8 mouse cellular contexts compared by ENCODE assay signal in the genomic region with DNA sequence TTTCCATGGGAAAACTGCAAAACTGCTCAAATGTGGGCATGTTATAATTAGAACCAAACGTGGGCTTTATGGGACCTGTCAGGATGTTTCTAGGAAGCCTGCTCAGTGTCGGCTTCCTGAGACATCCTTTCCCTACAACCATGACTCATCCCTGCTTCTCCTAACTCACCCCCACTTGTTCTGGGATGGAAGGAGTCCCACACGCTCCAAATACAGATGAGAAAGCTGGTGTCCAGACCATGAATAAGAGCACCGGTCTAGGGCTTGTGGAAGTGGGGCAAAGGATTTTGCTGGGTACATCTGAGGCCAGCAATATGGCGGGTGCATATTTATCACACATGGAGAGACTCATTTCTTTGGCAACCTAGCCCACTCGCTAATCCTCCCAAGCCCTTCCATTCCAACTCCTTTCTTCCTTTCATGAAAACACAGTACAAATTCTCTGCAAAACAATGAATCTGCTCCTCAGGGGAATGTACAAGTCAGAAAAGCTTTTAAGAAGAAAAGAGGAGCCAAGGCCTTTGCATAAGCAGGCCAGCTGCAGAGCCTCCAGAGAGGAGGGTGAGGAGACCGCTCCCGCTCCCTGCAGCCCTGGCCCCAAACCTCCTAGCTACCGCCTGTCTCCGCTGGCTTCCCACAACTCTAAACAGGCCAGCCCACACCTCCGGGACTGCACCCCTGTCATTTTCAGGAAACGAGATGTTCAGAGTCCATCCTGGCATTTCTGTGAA.
DNase-seq lines count a peak whose midpoint lies in the region; ATAC-seq and TF ChIP-seq lines count a peak whose summit lies in the region.

No protein-coding gene starts in this region.

- no peaks in the 10 kb centered on the region for H3K9me3 ChIP-seq in liver, embryonic 12.5 days (replicated peaks)
- H3K9me3 ChIP-seq in lung, postnatal 0 days (ENCODE audit: low read length): no peaks in the 10 kb centered on the region
- no peaks in the 10 kb centered on the region for H3K9me3 ChIP-seq in stomach, embryonic 16.5 days (replicated peaks; ENCODE audit: control insufficient read depth, low read length)

- H3K36me3 ChIP-seq in liver, adult 2 months (ENCODE audit: control insufficient read depth, insufficient read depth, low read length): no peaks in the 10 kb centered on the region
- H3K36me3 ChIP-seq in liver, embryonic 12.5 days: no peaks in the 10 kb centered on the region
- no peaks in the 10 kb centered on the region for H3K36me3 ChIP-seq in lung, postnatal 0 days (ENCODE audit: insufficient read depth, low read length)
- H3K36me3 ChIP-seq in stomach, embryonic 16.5 days (ENCODE audit: control insufficient read depth, insufficient read depth, low read length): no peaks in the 10 kb centered on the region

- WGBS in liver, adult 2 months: 51% methylated on average over 12 of the region's 12 CpGs
- WGBS in liver, embryonic 12.5 days (ENCODE audit: insufficient replicate concordance): 49% methylated on average over 12 of the region's 12 CpGs
- 57% methylated on average over 12 of the region's 12 CpGs for WGBS in lung, postnatal 0 days
- 44% methylated on average over 12 of the region's 12 CpGs for WGBS in stomach, embryonic 16.5 days

- H3K27me3 ChIP-seq in liver, adult 2 months (ENCODE audit: control insufficient read depth, insufficient read depth, low read length): no peaks in the 10 kb centered on the region
- peaks cover 10% of the 10 kb centered on the region; the same call in 1 of the 2 replicates for H3K27me3 ChIP-seq in liver, embryonic 12.5 days (replicated peaks)
- H3K27me3 ChIP-seq in lung, postnatal 0 days (replicated peaks; ENCODE audit: insufficient read depth, low read length): no peaks in the 10 kb centered on the region
- no peaks in the 10 kb centered on the region for H3K27me3 ChIP-seq in stomach, embryonic 16.5 days (ENCODE audit: control insufficient read depth, insufficient read depth, low read length)

- TF ChIP-seq POLR2A in liver, adult 2 months (IDR thresholded peaks at IDR 0.05; ENCODE audit: extremely low read depth, insufficient read depth, low read length): no peak
- no peak for TF ChIP-seq POLR2A in cortical plate, adult 2 months (IDR thresholded peaks at IDR 0.05; ENCODE audit: extremely low read depth, insufficient read depth, low read length)

- DNase-seq in liver, adult 2 months (ENCODE audit: extremely low read depth, low read depth, low spot score): peak; percentile 34
- peak; percentile 71 to 87 for DNase-seq in heart, adult 18-20 months
- DNase-seq in kidney, postnatal 25 days: peak; percentile 60 to 83
- peak; percentile 21 for DNase-seq in lung, postnatal 0 days (ENCODE audit: low spot score)

- TF ChIP-seq EP300 in lung, postnatal 0 days (IDR thresholded peaks at IDR 0.05): no peak

- H3K79me2 ChIP-seq in liver, adult 2 months (ENCODE audit: control insufficient read depth, insufficient read depth, low read length): no peaks in the 10 kb centered on the region

- no peak overlapping the region for H3K4me3 ChIP-seq in liver, adult 2 months (ENCODE audit: insufficient read depth, low read depth, low read length)
- H3K4me3 ChIP-seq in liver, embryonic 12.5 days: no peak overlapping the region
- no peak overlapping the region for H3K4me3 ChIP-seq in cortical plate, adult 2 months (ENCODE audit: insufficient read depth, low read length)
- no peak overlapping the region for H3K4me3 ChIP-seq in lung, postnatal 0 days (ENCODE audit: low read depth, low read length)
- no peak overlapping the region for H3K4me3 ChIP-seq in stomach, embryonic 16.5 days (replicated peaks; ENCODE audit: low read length)

- no peaks in the 10 kb centered on the region for H3K4me1 ChIP-seq in liver, adult 2 months (ENCODE audit: control insufficient read depth, insufficient read depth, low read length)
- peaks cover 14% of the 10 kb centered on the region; the same call in 1 of the 2 replicates for H3K4me1 ChIP-seq in liver, embryonic 12.5 days
- H3K4me1 ChIP-seq in cortical plate, adult 2 months (ENCODE audit: control insufficient read depth, insufficient read depth, low read length): peaks cover 8% of the 10 kb centered on the region
- peaks cover 8% of the 10 kb centered on the region; the same call in 1 of the 2 replicates for H3K4me1 ChIP-seq in lung, postnatal 0 days (ENCODE audit: insufficient read depth, low read depth, low read length)
- peaks cover 21% of the 10 kb centered on the region for H3K4me1 ChIP-seq in stomach, embryonic 16.5 days (ENCODE audit: control insufficient read depth, insufficient read depth, low read length)

- peak overlapping the region; percentile 15; the same call in 1 of the 2 replicates for H3K27ac ChIP-seq in liver, adult 2 months (replicated peaks; ENCODE audit: insufficient read depth, low read depth, low read length)
- H3K27ac ChIP-seq in liver, embryonic 12.5 days: no peak overlapping the region
- H3K27ac ChIP-seq in cortical plate, adult 2 months (ENCODE audit: insufficient read depth, low read length): peak overlapping the region; percentile 82
- H3K27ac ChIP-seq in lung, postnatal 0 days (ENCODE audit: low read length): peak overlapping the region; percentile 47; the same call in 1 of the 2 replicates
- peak overlapping the region; percentile 82 for H3K27ac ChIP-seq in stomach, embryonic 16.5 days (ENCODE audit: low read length)

- no peak overlapping the region for H3K9ac ChIP-seq in liver, adult 2 months (ENCODE audit: low read depth, low read length)
- H3K9ac ChIP-seq in liver, embryonic 12.5 days: no peak overlapping the region
- H3K9ac ChIP-seq in lung, postnatal 0 days (replicated peaks; ENCODE audit: low read depth): no peak overlapping the region
- 0 out of 2 replicates have a peak overlapping the region, but pooled peaks have one; percentile 33 for H3K9ac ChIP-seq in stomach, embryonic 16.5 days (ENCODE audit: low read length)

- no peak overlapping the region for H3K4me2 ChIP-seq in liver, embryonic 12.5 days
- no peak overlapping the region for H3K4me2 ChIP-seq in lung, postnatal 0 days (replicated peaks; ENCODE audit: low read depth, low read length)
- no peak overlapping the region for H3K4me2 ChIP-seq in stomach, embryonic 16.5 days (ENCODE audit: low read depth, low read length)

- no peak for ATAC-seq in liver, embryonic 12.5 days
- peak; percentile 54 for ATAC-seq in lung, postnatal 0 days
- ATAC-seq in stomach, embryonic 16.5 days (ENCODE audit: insufficient read depth, low FRiP score): peak; percentile 68; the same call in 1 of the 2 replicates
- no peak for ATAC-seq in erythroid progenitor cell, adult 5-6 weeks (replicated peaks; ENCODE audit: low FRiP score, poor library complexity, severe bottlenecking)

- no peak for TF ChIP-seq CTCF in liver, adult 2 months (IDR thresholded peaks at IDR 0.05; ENCODE audit: low read depth, low read length)
- no peak for TF ChIP-seq CTCF in cortical plate, adult 2 months (IDR thresholded peaks at IDR 0.05; ENCODE audit: extremely low read depth, insufficient read depth, low read length)
- TF ChIP-seq CTCF in lung, postnatal 0 days (IDR thresholded peaks at IDR 0.05): no peak

Comparison
In these comparisons a context has a peak if more than half of its experiments do, and no peak if none do; other contexts are left out.
1. DNase-seq: peak in every context shown above with its lines; median percentile 79 in heart, adult 18-20 months; 72 in kidney, postnatal 25 days; 34 in liver, adult 2 months; 21 in lung, postnatal 0 days.
2. ATAC-seq: peak in lung, postnatal 0 days (single experiment) and stomach, embryonic 16.5 days (single experiment); none in liver, embryonic 12.5 days (single experiment) and erythroid progenitor cell, adult 5-6 weeks (single experiment).